Comparison of ENCODE assay signal across 8 mouse cellular contexts in genomic region chr15:77955440-77956403, GRCm38 (mm10). TPM values are rescaled to one million over a fixed set of nuclear protein-coding genes. Genes with fewer than 3 reads are reported as not detected.
DNase-seq lines count a peak whose midpoint lies in the region; ATAC-seq lines count a peak whose summit lies in the region.

No protein-coding gene starts in this region.

- no peaks in the 10 kb centered on the region for H3K9me3 ChIP-seq in heart, embryonic 15.5 days (replicated peaks)
- no peaks in the 10 kb centered on the region for H3K9me3 ChIP-seq in midbrain, embryonic 10.5 days (replicated peaks)

- peak overlapping the region; percentile 40; the same call in 1 of the 2 replicates for H3K9ac ChIP-seq in heart, embryonic 15.5 days

- H3K36me3 ChIP-seq in heart, embryonic 15.5 days, result peaks cover 24% of the 10 kb centered on the region
- peaks cover 43% of the 10 kb centered on the region for H3K36me3 ChIP-seq in midbrain, embryonic 10.5 days

- no peak overlapping the region for H3K27ac ChIP-seq in heart, embryonic 15.5 days
- H3K27ac ChIP-seq in midbrain, embryonic 10.5 days (replicated peaks), result peak overlapping the region; percentile 80

- H3K4me3 ChIP-seq in heart, embryonic 15.5 days, result peak overlapping the region; percentile 55
- peak overlapping the region; percentile 66 for H3K4me3 ChIP-seq in midbrain, embryonic 10.5 days

- H3K4me1 ChIP-seq in heart, embryonic 15.5 days (replicated peaks), result peaks cover 15% of the 10 kb centered on the region
- peaks cover 29% of the 10 kb centered on the region for H3K4me1 ChIP-seq in midbrain, embryonic 10.5 days

- intact Hi-C loops in heart, postnatal 10 days (cut with DNase I), result no loop called here

- ATAC-seq in heart, embryonic 15.5 days (replicated peaks; ENCODE audit: insufficient number of reproducible peaks, insufficient read depth, low FRiP score, low read depth), result peak; percentile 7; the same call in 1 of the 2 replicates

- peak overlapping the region; percentile 87 for H3K4me2 ChIP-seq in heart, embryonic 15.5 days

- 10% methylated on average over 52 of the region's 52 CpGs for WGBS in heart, embryonic 15.5 days
- WGBS in midbrain, embryonic 10.5 days, result 11% methylated on average over 52 of the region's 52 CpGs

- DNase-seq in heart, postnatal 10 days, result no peak
- peak; percentile 29 for DNase-seq in R1 (ENCODE audit: low read depth, low spot score)
- peak; percentile 34 for DNase-seq in embryo, embryonic 11 days
- DNase-seq in induced T-regulatory cell, adult 2 months (ENCODE audit: low read depth), result peak; percentile 42
- DNase-seq in midbrain, embryonic 10.5 days (ENCODE audit: low spot score), result peak; percentile 36
- DNase-seq in testis, postnatal 10 days (ENCODE audit: low spot score), result peak; percentile 51
- no peak for DNase-seq in layer of hippocampus, adult 11-12 months (ENCODE audit: low spot score)

- peaks cover 29% of the 10 kb centered on the region for H3K27me3 ChIP-seq in heart, embryonic 15.5 days
- H3K27me3 ChIP-seq in midbrain, embryonic 10.5 days (ENCODE audit: low read depth, poor library complexity, severe bottlenecking), result peaks cover 43% of the 10 kb centered on the region

RNA-seq across cellular contexts. Expression of gene Foxred2, which starts 0.8 kb away (rescaled TPM):
- 0.48 and 1.2 TPM in 2 replicates for polyA plus RNA-seq in heart, embryonic 15.5 days (2015; fragmentation: Nextera tagmentation; extraction: Ambion mirVana)
- total RNA-seq in heart, postnatal 10 days (2021), result under 1 TPM; 0.20 to 0.38 TPM
- polyA plus RNA-seq in midbrain, embryonic 10.5 days (2016; fragmentation: Nextera tagmentation; extraction: Ambion mirVana), result 6.4 and 6.5 TPM in 2 replicates

RNA-seq across cellular contexts. Expression of gene Eif3d, which starts 14.9 kb away (rescaled TPM):
- polyA plus RNA-seq in heart, embryonic 15.5 days (2015; fragmentation: Nextera tagmentation; extraction: Ambion mirVana), result 108 and 130 TPM in 2 replicates
- 10 to 100 TPM; 91.8 to 94.0 TPM for total RNA-seq in heart, postnatal 10 days (2021)
- polyA plus RNA-seq in midbrain, embryonic 10.5 days (2016; fragmentation: Nextera tagmentation; extraction: Ambion mirVana), result 240 and 263 TPM in 2 replicates

RNA-seq across cellular contexts. Expression of gene Txn2, which starts 26.9 kb away (rescaled TPM):
- polyA plus RNA-seq in heart, embryonic 15.5 days (2015; fragmentation: Nextera tagmentation; extraction: Ambion mirVana), result 251 and 280 TPM in 2 replicates
- 100 to 1,000 TPM; 200 to 221 TPM for total RNA-seq in heart, postnatal 10 days (2021)
- 285 and 291 TPM in 2 replicates for polyA plus RNA-seq in midbrain, embryonic 10.5 days (2016; fragmentation: Nextera tagmentation; extraction: Ambion mirVana)

Comparison
In these comparisons a context has a peak if more than half of its experiments do, and no peak if none do; other contexts are left out.
1. DNase-seq: peak in R1 (single experiment), embryo, embryonic 11 days (single experiment), induced T-regulatory cell, adult 2 months (single experiment), midbrain, embryonic 10.5 days (single experiment) and testis, postnatal 10 days (single experiment); none in heart, postnatal 10 days (0 of 2) and layer of hippocampus, adult 11-12 months (single experiment).